Mouse (Mus musculus): ENCODE data around the gene Pid1.

DNA sequence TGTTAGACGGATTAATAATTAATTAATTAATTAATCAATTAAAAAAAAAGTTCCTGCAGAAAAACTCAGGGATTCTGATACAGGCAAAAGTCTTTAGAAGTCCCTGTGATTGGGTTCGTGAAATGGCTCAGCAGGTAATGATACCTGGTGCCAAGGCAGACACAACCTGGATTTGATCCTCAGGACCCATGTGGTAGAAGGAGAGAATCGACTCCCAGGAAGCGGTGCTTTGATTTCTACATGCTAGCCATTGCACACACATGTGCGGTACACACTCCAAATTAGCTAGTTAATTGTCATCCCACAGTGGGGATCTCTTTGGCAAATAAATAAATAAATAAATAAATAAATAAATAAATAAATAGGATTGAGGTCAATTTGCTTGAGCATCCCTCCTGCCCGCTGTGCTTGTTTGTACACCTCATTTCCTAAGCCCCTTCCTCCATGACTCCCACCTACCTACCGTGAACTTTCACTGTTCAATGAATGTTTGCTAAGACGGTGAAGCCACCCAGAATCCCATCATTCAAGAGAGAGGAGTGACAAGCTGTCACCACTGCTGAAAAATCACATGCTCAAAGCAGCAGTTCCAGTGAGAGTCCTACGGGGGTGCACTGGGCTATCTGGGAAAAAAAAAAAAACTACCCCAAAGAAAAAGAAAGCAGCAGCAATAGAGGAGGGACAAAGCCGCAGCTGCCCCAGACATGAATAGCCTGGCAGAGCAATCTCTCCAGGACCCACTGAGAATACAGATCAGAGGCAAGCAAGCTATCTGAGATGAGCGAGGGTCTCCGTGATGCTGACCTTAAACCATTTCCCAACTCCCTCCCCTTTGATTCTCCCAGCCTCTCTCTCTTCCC, 209.0 kb downstream of the Pid1 start:
- TF ChIP-seq CTCF (IDR thresholded peaks at IDR 0.05; ENCODE audit: low read depth), result no peak
- no peak for TF ChIP-seq EP300 (optimal IDR thresholded peaks at IDR 0.05)

Measured in stomach, postnatal 0 days (tissue).